Comparison of ENCODE assay signal across 9 mouse cellular contexts in genomic region chr10:76636026-76636425, GRCm38 (mm10). TPM values are rescaled to one million over a fixed set of nuclear protein-coding genes. Genes with fewer than 3 reads are reported as not detected.
DNase-seq lines count a peak whose midpoint lies in the region; ATAC-seq and TF ChIP-seq lines count a peak whose summit lies in the region.
"Had no signal": no experiment of that assay in that cellular context is flagged by ENCODE, and none has a peak within 500 bp of the region (broad histone marks: within the 10 kb centered on the region; RNA-seq: fewer than 3 reads in every experiment).

No protein-coding gene starts in this region.

- ATAC-seq in embryonic facial prominence, embryonic 14.5 days (ENCODE audit: low read depth) = peak; percentile 9; the same call in 1 of the 2 replicates
- no peak for ATAC-seq in limb, embryonic 13.5 days (ENCODE audit: low FRiP score, low read depth)
- ATAC-seq in monocyte, adult 5-6 weeks (replicated peaks; ENCODE audit: insufficient number of reproducible peaks, low FRiP score, low TSS enrichment, poor library complexity, severe bottlenecking) = no peak
- ATAC-seq: Patski had no signal

- whole genome bisulfite sequencing in embryonic facial prominence, embryonic 14.5 days = 27% methylated on average over 3 of the region's 3 CpGs
- 12% methylated on average over 3 of the region's 3 CpGs for WGBS in limb, embryonic 13.5 days

- no peak overlapping the region for H3K4me2 ChIP-seq in embryonic facial prominence, embryonic 14.5 days (ENCODE audit: low read depth, low read length)
- H3K4me2 ChIP-seq in limb, embryonic 13.5 days (replicated peaks) = no peak overlapping the region

- H3K27ac ChIP-seq in embryonic facial prominence, embryonic 14.5 days (replicated peaks; ENCODE audit: low read depth, low read length) = peak overlapping the region; percentile 80
- H3K27ac ChIP-seq in limb, embryonic 13.5 days = peak overlapping the region; percentile 86
- no peak overlapping the region for H3K27ac ChIP-seq in layer of hippocampus, adult 2 months

- DNase-seq in embryo, embryonic 10.5 days (ENCODE audit: low spot score) = peak; percentile 58
- peak; percentile 88 for DNase-seq in embryonic facial prominence, embryonic 14.5 days (ENCODE audit: low spot score)
- peak; percentile 58 for DNase-seq in heart, postnatal 4 days
- DNase-seq in layer of hippocampus, adult 2 months (ENCODE audit: low spot score in 2 of 2) = no peak
- no peak for DNase-seq in B cell, adult 2 months
- DNase-seq in left cerebral cortex, postnatal 10 days (ENCODE audit: extremely low spot score in 1 of 2, low spot score in 2 of 2) = no peak

- intact Hi-C loops in left cerebral cortex, postnatal 10 days (cut with DNase I) = no loop called here

- H3K27me3 ChIP-seq in embryonic facial prominence, embryonic 14.5 days (replicated peaks; ENCODE audit: control insufficient read depth, insufficient read depth, low read length) = no peaks in the 10 kb centered on the region
- no peaks in the 10 kb centered on the region for H3K27me3 ChIP-seq in limb, embryonic 13.5 days
- H3K27me3 ChIP-seq: Patski had no signal

- H3K4me3 ChIP-seq in embryonic facial prominence, embryonic 14.5 days (ENCODE audit: low read depth, low read length) = no peak overlapping the region
- H3K4me3 ChIP-seq in limb, embryonic 13.5 days = no peak overlapping the region
- no peak overlapping the region for H3K4me3 ChIP-seq in layer of hippocampus, adult 2 months

- H3K36me3 ChIP-seq in embryonic facial prominence, embryonic 14.5 days (ENCODE audit: control insufficient read depth, insufficient read depth, low read length) = no peaks in the 10 kb centered on the region
- no peaks in the 10 kb centered on the region for H3K36me3 ChIP-seq in limb, embryonic 13.5 days

- peaks cover 38% of the 10 kb centered on the region for H3K4me1 ChIP-seq in embryonic facial prominence, embryonic 14.5 days (ENCODE audit: control insufficient read depth, insufficient read depth, low read length)
- peaks cover 43% of the 10 kb centered on the region for H3K4me1 ChIP-seq in limb, embryonic 13.5 days

- H3K9ac ChIP-seq in embryonic facial prominence, embryonic 14.5 days (ENCODE audit: low read depth, low read length) = 0 out of 2 replicates have a peak overlapping the region, but pooled peaks have one; percentile 25
- H3K9ac ChIP-seq in limb, embryonic 13.5 days = no peak overlapping the region

- no peak for TF ChIP-seq CTCF in layer of hippocampus, adult 2 months (conservative IDR thresholded peaks at IDR 0.05)

- H3K9me3 ChIP-seq in embryonic facial prominence, embryonic 14.5 days (ENCODE audit: control insufficient read depth, low read length) = no peaks in the 10 kb centered on the region
- no peaks in the 10 kb centered on the region for H3K9me3 ChIP-seq in limb, embryonic 13.5 days

RNA-seq across cellular contexts. Expression of gene Col6a2, which starts 12.6 kb away (rescaled TPM):
- 243 TPM in 2 replicates for polyA plus RNA-seq in embryonic facial prominence, embryonic 14.5 days (2014; fragmentation: Nextera tagmentation; extraction: Ambion mirVana)
- 100 to 1,000 TPM; 201 to 217 TPM for total RNA-seq in heart, postnatal 4 days (2021)
- polyA plus RNA-seq in limb, embryonic 13.5 days (2015; fragmentation: Nextera tagmentation; extraction: Ambion mirVana) = 126 and 128 TPM in 2 replicates
- 1 to 10 TPM; 4.7 to 4.8 TPM for total RNA-seq in layer of hippocampus, adult 2 months (2021)
- 10 to 100 TPM; 15.6 to 18.8 TPM for total RNA-seq in left cerebral cortex, postnatal 10 days (2021)
- total RNA-seq in monocyte, adult 5-6 weeks (2017) = not detected in 3 replicates

Comparison
In these comparisons a context has a peak if more than half of its experiments do, and no peak if none do; other contexts are left out.
1. DNase-seq: peak in embryo, embryonic 10.5 days (single experiment), embryonic facial prominence, embryonic 14.5 days (single experiment) and heart, postnatal 4 days (single experiment); none in layer of hippocampus, adult 2 months (0 of 2), B cell, adult 2 months (0 of 2) and left cerebral cortex, postnatal 10 days (0 of 2).
2. RNA of gene Col6a2, which starts 12.6 kb away (total RNA-seq): 201 to 217 TPM in heart, postnatal 4 days; 15.6 to 18.8 TPM in left cerebral cortex, postnatal 10 days, 4.7 to 4.8 TPM in layer of hippocampus, adult 2 months and not detected in monocyte, adult 5-6 weeks; every median in the first group is over 10 times any median in the second.